Mouse (Mus musculus): ENCODE results near the gene Tor3a.
A peak's percentile ranks its signal among the peaks of the same experiment; 100 is the strongest.

Gene Tor3a

GRCm38 (mm10) chr1:156630965-156631364 lies 43.2 kb downstream of the Tor3a start:
- DNase-seq: no peak

GRCm38 (mm10) chr1:156629984-156630383 lies 44.2 kb downstream of the Tor3a start:
- no peak for DNase-seq

- no peak for DNase-seq
These were observed 47.4 kb downstream of the Tor3a start for GRCm38 (mm10) chr1:156626729-156627128.

GRCm38 (mm10) chr1:156624231-156624630 lies 49.9 kb downstream of the Tor3a start:
- no peak for DNase-seq

- DNase-seq: no peak
These were observed 53.2 kb downstream of the Tor3a start for GRCm38 (mm10) chr1:156620951-156621350.

GRCm38 (mm10) chr1:156620292-156620909 lies 53.8 kb downstream of the Tor3a start:
- DNase-seq: no peak

GRCm38 (mm10) chr1:156617811-156618210 lies 56.3 kb downstream of the Tor3a start:
- no peak for DNase-seq

- DNase-seq: no peak
These were observed 57.1 kb downstream of the Tor3a start for GRCm38 (mm10) chr1:156616989-156617598.

- DNase-seq: no peak
These were observed 58.6 kb downstream of the Tor3a start for GRCm38 (mm10) chr1:156615381-156616133.

- DNase-seq: peak; percentile 46
These were observed 59.4 kb downstream of the Tor3a start for GRCm38 (mm10) chr1:156614710-156615109.

- peak; percentile 71 for DNase-seq
These were observed 60.2 kb downstream of the Tor3a start for GRCm38 (mm10) chr1:156613855-156614530.

GRCm38 (mm10) chr1:156610257-156610656 lies 63.9 kb downstream of the Tor3a start:
- DNase-seq: no peak

- DNase-seq: no peak
These were observed 65.7 kb downstream of the Tor3a start for GRCm38 (mm10) chr1:156608496-156608895.

- no peak for DNase-seq
These were observed 68.2 kb downstream of the Tor3a start for GRCm38 (mm10) chr1:156605940-156606339.

GRCm38 (mm10) chr1:156605094-156605866 lies 68.9 kb downstream of the Tor3a start:
- DNase-seq: peak; percentile 47
